Mouse (Mus musculus) testis, postnatal 10 days (tissue): ENCODE data around the gene Jmy.

Source experiments
- DNase-seq: peaks from one replicate; pipeline ENCODE4 v3.0.0; 2021; ENCODE audit warnings: low spot score

Gene Jmy

DNA sequence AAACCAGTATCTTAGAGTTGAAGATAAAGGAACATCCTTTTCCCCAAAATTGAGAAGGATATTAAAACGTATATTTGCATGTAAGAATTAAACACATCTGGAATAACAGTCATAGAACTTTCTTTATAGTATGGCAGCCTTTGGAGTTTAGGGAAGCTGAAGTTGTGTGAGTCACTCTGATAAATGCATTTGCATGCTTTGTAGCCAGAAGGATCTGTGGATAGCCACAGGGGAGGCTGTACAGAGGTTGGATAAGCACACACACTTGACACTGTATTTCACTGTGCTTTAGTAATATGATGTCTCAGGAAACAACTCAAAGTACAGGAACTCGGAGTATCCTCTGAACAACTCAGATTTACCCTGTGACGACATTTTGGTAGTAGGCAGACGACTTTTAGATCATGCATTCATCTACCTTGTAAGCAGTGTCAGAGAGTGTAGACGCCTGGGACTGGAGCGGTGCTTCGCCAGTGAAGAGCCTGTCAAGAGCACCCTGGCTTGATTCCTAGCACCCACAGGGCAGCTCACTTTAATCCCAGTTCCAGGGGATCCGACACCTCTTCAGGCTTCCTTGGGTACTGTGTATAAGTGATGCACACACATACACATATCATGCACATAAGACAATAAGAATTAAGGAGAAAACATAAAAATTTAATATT lies 119.1 kb downstream of the Jmy start:
- no peak for DNase-seq
